15 mouse cellular contexts compared by ENCODE assay signal in the genomic region with DNA sequence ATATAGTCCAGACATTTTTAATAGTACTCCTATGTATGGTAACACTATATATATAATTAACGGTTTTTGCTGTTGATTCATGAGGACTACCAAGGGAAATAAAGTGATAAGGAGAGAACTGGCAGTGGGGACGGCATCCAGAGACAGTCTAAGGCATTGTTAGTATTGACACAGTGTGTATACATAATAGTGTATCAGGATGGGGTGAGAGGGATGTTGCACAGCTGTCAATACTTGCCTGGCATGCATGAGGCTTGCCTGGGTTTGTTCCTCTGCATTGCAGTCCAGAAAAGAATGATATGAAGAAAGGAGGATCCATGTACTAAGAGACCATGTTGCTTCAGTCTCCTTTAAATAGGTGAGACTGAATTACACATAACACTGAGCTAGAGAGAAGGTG.
"Had no signal": no experiment of that assay in that cellular context is flagged by ENCODE, and none has a peak within 500 bp of the region (broad histone marks: within the 10 kb centered on the region; RNA-seq: fewer than 3 reads in every experiment).

No protein-coding gene starts in this region.

- DNase-seq: kidney, adult 8-10 months; kidney, postnatal 10 days; kidney, postnatal 4 days; right cerebral cortex, postnatal 14 days; thymus, adult 2 months; thymus, postnatal 4 days had no signal

- H3K4me2 ChIP-seq: liver, embryonic 11.5 days; liver, embryonic 15.5 days; midbrain, embryonic 12.5 days; neural tube, embryonic 13.5 days; stomach, embryonic 15.5 days had no signal

- H3K27me3 ChIP-seq: liver, embryonic 15.5 days; midbrain, embryonic 12.5 days; neural tube, embryonic 13.5 days; stomach, embryonic 15.5 days had no signal

- H3K4me1 ChIP-seq: limb, embryonic 10.5 days; liver, embryonic 15.5 days; stomach, embryonic 15.5 days had no signal

- H3K9ac ChIP-seq: liver, embryonic 15.5 days; midbrain, embryonic 12.5 days; neural tube, embryonic 13.5 days; stomach, embryonic 15.5 days had no signal

- H3K4me3 ChIP-seq: left cerebral cortex, adult 2 months; limb, embryonic 10.5 days; liver, embryonic 15.5 days; midbrain, embryonic 12.5 days; neural tube, embryonic 13.5 days; stomach, embryonic 15.5 days had no signal

- H3K27ac ChIP-seq: left cerebral cortex, adult 2 months; limb, embryonic 10.5 days; liver, embryonic 15.5 days; midbrain, embryonic 12.5 days; neural tube, embryonic 13.5 days; stomach, embryonic 15.5 days had no signal

- ATAC-seq: intestine, embryonic 16.5 days; midbrain, embryonic 16.5 days had no signal

- H3K9me3 ChIP-seq: limb, embryonic 10.5 days; liver, embryonic 15.5 days; midbrain, embryonic 12.5 days; neural tube, embryonic 13.5 days; stomach, embryonic 15.5 days had no signal

- H3K36me3 ChIP-seq: limb, embryonic 10.5 days; liver, embryonic 15.5 days; midbrain, embryonic 12.5 days; neural tube, embryonic 13.5 days; stomach, embryonic 15.5 days had no signal
